Mouse (Mus musculus) liver (tissue): ENCODE measurements around the gene Tceal1.

Source experiments
- DNase-seq: peaks from one replicate; pipeline ENCODE4 v3.0.0-alpha.2; 2020; ENCODE audit warnings: mixed read lengths

Gene Tceal1

DNA sequence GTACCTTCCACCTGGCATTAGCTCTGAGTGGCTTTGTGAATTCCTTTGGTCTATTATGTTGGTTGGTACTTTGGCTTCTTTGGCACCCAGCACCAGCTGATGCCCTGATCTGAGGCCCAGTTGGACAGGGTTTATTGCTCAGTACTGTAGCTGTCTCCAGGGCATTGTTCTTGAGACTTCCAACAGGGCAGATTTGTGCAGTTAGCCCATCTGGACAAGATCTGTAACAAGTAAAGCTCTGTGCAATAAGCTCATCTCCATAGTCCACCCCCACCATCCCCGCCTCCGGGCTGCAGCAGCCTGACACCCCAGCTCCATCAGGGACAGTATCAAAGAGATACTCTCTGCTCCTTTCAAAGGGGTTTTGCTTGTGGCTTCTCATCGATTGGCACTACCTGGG lies 47.7 kb downstream of the Tceal1 start:
- DNase-seq, result no peak
